Mouse (Mus musculus) common myeloid progenitor, adult 5-6 weeks (primary cell): Measurements from ENCODE around the gene Tpbgl. TPM values are rescaled to one million over a fixed set of nuclear protein-coding genes. Genes with fewer than 3 reads are reported as not detected.

Experiments used
- ATAC-seq: replicated peaks from 2 replicates; pipeline ENCODE4 v1.8.0; 2016; ENCODE audit warnings: low read depth, mild to moderate bottlenecking, moderate TSS enrichment, inconsistent platforms; ENCODE audit not compliant: poor library complexity, severe bottlenecking
- total RNA-seq: library from RNA; stranded (forward); fragments of 200-1000, 187-1606 nt; gene quantifications from 2 replicates; pipeline ENCODE4 v1.2.3, GENCODE M21; 2017

Tpbgl gene
- 0.34 TPM in 1 of 2 replicates, not detected in the other for total RNA-seq

GRCm38 (mm10) chr7:99626376-99627270, at the start of gene Tpbgl:
Tpbgl (minus strand) TSS chr7:99627103.
- ATAC-seq, result peak; percentile 24; the same call in 1 of the 2 replicates

- ATAC-seq, result peak; percentile 85
These were observed 48.0 kb upstream of the Tpbgl start for GRCm38 (mm10) chr7:99674890-99675289.

DNA sequence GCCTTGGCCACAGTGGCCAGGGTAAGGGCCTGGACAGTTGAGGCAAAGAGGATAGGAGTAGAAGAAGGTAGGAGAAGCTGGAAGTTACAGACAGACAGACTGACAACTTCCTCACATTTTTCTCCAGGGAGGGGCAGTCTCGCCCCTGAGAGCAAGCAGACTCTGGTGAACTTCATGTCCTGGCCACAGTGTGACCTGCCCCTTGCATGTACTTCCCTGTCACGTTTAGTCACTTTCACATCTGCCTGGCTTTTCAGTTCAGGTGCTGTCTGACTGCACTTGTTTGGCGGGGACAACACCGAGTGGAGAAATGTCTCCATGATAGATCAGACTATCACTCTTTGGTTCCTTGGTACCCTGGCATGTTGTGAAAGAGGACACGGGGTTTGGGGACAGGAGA, 47.3 kb upstream of the Tpbgl start:
- peak; percentile 56 for ATAC-seq

DNA sequence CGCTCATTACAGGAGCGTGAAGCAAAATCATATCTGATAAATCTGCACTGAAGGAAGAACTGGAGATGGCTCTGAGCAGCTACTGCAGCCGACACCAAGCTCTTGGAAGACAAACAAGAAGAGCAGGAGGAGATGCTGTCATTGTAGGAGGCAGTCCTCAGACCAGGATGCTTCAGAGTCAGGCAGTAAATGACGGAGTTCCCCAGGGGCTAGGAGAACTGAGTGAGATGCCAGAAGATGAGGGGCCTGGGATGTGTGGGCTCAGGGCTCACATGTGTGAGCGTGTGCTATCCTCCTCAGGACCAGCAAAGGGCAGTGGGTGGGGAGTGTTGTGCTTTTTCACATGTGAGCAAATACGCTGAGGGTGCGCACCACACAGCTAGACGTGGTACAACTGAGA, 46.3 kb upstream of the Tpbgl start:
- no peak for ATAC-seq

DNA sequence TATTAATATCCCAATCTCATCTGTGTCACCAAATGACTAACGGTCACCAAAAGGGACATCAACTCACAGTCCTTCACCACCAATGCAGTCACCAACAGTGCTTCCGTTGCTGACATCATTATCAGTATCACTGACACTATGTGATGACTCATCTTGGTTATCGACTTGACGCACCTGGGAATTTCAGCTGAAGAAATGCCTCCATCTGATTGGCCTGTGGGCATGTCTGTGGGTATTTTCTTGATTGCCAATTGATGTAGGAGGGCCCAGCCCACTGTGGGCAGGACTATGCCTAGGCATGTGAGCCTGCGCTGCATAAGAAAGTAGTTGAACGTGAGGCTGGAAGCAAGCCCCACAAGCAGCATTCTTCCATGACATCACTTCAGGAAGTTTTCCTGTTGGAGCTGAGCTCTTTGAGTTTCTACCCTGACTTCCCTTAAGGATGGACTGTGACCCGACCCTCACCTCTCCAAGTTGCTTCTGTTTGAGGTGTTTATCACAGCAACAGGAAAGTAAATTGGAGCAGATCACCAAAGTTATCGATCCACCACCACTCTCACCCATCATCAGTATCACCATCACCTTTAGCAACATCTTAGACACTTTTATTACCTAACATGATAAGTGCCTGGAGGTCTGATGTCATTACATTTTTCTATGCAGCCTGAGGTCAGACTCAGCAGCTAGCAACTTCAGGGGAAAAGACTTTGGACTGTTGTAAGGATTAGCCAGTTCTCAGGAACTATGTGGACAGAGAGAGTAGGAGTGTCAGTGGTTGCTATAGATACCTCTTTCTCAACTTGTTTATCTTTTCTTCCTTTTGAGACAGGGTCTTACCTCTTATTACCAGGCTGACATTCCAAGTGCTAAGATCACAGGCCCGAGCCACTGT, 44.9 kb upstream of the Tpbgl start:
- ATAC-seq, result no peak

DNA sequence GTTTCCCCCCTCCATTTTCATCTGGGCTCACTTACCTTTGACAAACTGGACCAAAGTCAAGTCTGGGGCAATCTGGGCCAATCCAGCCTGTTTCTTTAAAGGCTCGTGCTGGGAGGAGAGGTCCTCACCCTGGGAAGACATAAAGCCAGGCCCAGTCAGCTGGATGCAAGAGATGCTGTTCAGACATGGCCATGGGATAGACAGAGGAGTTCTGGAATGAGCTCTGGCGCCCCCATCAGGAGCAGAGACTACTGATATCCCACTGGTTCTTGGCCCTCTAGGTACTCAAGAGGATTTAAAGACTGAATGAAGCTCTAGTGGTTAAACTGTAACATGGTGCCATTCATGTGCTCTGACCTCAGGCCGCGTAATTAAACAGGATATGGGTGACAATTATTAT, 44.0 kb upstream of the Tpbgl start:
- ATAC-seq, result no peak

DNA sequence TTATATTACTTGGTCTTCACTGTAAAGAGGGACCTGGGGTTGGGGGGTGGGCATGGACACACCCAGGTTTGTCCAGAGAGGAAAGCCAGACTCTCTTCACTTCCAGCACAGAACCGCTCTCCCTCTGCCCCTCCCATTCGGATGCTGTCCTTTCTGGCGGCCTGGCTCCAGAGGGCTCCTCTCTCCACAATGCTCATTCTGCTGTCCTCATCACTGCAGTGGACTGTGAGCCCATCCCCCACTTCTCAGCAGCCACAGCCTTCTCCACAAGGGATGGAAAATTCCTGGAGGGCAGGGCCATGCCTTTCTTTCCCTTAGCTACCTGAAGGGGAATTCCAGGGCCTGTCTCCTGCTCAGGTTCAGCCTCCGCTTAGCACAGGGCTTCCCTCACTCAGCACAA, 41.9 kb upstream of the Tpbgl start:
- no peak for ATAC-seq

DNA sequence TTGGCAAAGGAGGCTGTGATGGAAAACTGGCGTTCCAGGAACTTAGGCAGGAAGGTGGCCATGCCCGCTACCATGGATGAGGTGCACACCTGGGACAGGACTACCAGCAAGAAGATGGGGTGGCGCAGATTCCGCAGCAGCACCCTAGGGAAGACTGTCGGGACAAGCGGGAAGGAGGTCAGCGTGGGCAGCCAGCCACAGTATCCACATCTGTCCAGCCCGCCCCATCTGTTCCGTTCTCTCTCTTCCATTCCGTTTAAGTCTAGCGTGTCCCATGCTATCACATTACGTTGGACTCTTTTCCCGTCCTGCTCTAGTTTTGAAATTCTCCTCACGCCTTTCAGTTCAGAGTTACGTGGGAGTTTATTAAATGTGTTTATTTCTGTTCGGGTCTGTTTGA, 40.2 kb upstream of the Tpbgl start:
- ATAC-seq, result no peak

GRCm38 (mm10) chr7:99665731-99666452, 39.0 kb upstream of the Tpbgl start:
- no peak for ATAC-seq

DNA sequence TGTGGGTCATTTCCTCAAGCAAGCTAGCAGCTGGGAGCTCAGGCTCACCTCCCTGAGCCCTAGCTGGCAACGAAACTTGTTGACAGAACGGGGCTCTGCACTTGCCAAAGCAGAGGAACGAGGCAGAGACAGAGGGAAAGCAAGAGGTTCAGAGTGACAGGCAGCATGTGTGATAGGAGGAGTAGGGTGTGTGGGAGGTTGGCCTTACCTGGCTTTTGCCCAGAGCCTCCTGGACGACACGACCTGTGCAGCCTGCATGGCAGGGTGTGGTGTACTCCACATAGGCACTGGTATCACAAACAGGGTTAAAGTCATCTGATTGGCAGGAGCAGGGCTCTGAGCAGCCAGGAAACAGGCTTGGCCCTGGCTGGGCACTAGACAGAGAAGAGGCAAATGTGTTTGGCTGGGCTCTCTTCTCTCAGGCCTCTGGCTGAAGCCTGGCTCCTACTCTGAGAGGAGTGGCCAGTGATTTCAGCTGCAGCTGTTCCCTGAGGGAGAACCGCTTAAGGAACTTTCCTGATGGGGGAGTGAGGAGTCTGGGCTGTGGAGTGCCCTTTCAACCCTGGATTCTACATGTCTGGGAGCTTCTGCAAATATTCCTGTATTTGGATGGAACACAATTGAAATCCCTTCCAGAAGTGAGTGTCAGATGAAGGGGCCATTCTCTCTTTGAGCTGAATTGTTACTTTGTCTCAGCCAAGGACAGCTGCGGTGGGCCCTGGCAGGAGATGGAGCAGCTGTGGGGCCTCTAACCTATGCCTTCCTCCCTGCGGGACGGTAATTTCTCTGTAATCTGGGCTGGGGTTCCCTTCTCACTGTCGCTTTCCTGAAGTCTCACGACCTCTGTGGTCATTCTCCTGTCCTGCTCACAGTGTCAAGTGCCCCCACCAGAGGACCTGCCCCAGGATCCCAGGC, 37.9 kb upstream of the Tpbgl start:
- ATAC-seq, result no peak

DNA sequence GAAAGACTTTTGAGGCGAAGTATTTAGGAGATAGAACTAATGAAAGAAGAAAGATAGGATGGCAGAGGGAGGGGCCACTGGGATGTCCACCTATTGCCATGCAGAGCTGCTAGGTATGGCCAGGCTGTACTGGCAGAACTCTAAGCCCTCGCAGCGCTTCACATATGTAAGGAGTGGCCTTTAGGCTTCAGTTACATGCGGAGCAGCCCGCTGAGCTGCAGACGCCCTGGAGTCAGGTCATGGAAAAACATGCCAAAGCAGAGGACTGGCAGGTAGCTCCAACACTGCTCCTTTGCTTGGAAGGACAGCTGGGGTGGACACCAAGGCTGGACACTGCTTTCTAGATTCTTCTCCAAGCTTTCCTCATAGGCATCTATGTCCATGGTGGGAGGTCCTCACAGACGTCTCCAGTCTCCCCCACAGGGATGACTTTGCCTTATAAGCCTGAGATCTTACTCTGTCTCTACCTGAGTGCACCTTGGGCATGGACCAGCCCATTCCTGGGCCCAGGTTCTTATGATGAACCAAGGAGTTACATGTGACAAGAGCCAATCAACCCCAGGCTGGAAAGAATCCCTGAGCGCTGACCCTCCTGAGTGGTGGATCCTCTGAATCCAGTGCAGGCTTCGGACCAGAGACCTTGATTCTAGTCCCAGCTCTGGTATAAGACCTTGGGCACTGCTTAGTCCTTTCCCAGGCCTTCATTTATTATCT, 36.8 kb upstream of the Tpbgl start:
- no peak for ATAC-seq

GRCm38 (mm10) chr7:99662311-99662710, 35.4 kb upstream of the Tpbgl start:
- ATAC-seq, result no peak

DNA sequence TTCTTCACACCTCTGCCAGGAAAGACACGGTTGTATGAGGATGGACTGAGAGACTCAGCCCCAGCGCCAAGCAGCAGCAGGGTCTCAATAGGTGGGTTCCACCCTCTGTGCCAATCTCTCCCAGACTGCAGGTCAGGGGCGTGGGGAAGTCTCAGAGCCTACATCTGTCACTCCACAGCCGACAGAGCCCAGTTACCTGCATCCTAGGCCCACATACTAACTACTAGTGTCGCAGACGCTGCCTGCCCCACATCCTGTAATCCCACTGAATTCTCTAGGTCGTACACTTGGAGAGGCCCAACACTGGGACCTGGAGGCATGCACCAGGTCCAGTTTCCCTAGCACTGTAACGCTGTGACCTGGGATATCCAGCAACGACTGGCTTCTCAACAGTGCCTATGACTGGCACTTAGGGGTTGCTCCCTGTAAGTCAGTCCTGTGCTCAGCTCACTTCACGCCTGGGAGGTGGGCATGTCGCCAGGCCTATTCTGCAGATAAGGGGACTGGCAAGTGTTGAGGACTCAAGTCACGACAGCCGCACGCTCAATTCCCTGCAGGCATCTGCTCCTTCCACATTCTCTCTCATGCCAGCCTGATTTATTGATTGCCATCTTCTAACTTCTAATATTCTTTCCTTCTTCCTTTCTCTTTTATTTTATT, 34.8 kb upstream of the Tpbgl start:
- no peak for ATAC-seq

- no peak for ATAC-seq
These were observed 34.2 kb upstream of the Tpbgl start for GRCm38 (mm10) chr7:99661071-99661470.

- peak; percentile 80 for ATAC-seq
These were observed 32.6 kb upstream of the Tpbgl start for GRCm38 (mm10) chr7:99659379-99660029.

DNA sequence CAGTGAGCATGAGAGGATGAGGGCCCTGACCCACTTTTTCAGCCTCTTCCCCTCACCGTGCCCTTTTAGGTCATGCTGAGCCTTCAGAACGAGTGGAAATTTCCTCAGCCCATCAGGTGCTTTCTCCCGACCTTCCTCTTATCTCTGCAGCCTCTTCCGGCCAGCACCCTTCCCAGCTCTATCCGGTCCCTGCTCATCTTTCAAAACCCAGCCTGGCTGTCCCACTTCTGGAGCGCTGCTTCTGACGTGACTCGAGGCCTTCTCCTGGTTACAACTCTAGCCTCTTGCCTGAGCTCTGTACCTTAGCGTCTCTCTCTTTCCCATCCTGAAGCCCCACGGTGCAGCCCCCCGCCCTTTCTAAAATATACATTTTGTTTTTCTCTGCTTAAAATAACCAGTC, 27.3 kb upstream of the Tpbgl start:
- no peak for ATAC-seq

DNA sequence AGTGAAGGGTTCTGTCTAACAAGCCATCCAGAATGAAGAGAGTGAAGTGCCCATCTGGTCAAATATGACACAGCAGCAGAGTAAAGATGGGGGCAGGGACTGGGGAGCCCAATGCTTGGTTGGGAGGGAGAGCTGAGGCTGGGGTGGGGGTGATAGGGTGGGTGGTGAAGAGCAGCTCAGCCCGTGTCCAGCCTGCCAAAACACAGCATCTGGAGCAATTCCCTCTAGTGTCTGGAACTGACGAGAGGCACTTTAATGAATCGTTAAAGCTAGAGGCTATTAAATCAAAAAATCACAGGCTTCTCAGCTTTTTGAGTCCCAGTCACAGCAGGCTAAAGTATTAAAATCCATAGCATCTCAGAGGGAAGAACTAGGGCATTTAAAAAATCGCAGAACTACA, 22.7 kb upstream of the Tpbgl start:
- no peak for ATAC-seq

DNA sequence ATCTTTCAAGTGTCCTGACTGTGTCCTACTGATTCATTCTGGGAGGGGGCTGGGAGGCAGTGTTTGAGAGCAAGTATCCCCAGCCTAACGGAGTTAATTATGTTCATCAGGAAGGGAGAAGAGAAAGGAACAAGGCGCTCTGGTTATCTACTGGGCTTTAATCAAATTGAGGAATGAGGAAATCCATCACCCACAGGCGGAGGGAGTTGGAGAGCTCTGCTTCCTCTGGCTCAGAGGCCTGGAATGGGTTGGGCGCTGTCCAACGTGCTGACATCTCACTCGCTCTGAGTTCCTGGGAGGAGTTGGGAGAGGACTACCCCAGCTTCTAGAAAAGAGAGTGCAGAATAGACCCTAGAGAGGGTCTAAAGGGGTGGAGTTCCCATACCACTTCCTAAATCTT, 21.7 kb upstream of the Tpbgl start:
- peak; percentile 66; the same call in 1 of the 2 replicates for ATAC-seq
